Mouse (Mus musculus) CH12.LX (cell line): ENCODE data around the gene Capn2. TPM values are rescaled to one million over a fixed set of nuclear protein-coding genes. Genes with fewer than 3 reads are reported as not detected.

Experiments used
- DNase-seq: peaks from one replicate; pipeline ENCODE4 v3.0.0-alpha.2; 2013; ENCODE audit errors: extremely low read depth
- H3K27ac ChIP-seq: 2 replicates; pipeline ENCODE4 v1.5.1; 2012; ENCODE audit warnings: low read depth, mild to moderate bottlenecking, control low read depth, moderate library complexity; ENCODE audit not compliant: insufficient read depth
- H3K27me3 ChIP-seq: replicated peaks from 2 replicates; pipeline ENCODE3; 2012; ENCODE audit warnings: inconsistent platforms
- H3K36me3 ChIP-seq, 2 experiments: replicated peaks in 1 of 2; 2 replicates each; pipeline versions ENCODE3 to v1.6.1; 2012; ENCODE audit warnings: inconsistent platforms in 1 of 2, low read length in 1 of 2, mild to moderate bottlenecking in 1 of 2, mixed read lengths in 1 of 2, moderate library complexity in 1 of 2; ENCODE audit not compliant: control insufficient read depth in 1 of 2, insufficient read depth in 1 of 2
- H3K4me1 ChIP-seq, 2 experiments: 2 replicates each; pipeline ENCODE4 v1.6.1; 2012; ENCODE audit warnings: inconsistent platforms in 1 of 2, moderate library complexity in 1 of 2; ENCODE audit not compliant: insufficient read depth in 2 of 2, control insufficient read depth in 1 of 2
- H3K4me2 ChIP-seq: 2 replicates; pipeline ENCODE4 v1.6.1; 2012; ENCODE audit warnings: low read depth, mild to moderate bottlenecking, control low read depth; ENCODE audit not compliant: poor library complexity, insufficient read depth, severe bottlenecking
- H3K4me3 ChIP-seq, 3 experiments: fragments of 150-350 bp in 1 of 3; sonication (generic) in 1 of 3; replicated peaks in 1 of 3; 2 replicates each; pipeline versions ENCODE3 to v1.5.1; 2011 to 2012; ENCODE audit warnings: low read depth in 2 of 3, low read length in 2 of 3, mild to moderate bottlenecking in 2 of 3, moderate library complexity in 2 of 3, control low read depth in 1 of 3, improper control_type of control experiment in 1 of 3, inconsistent platforms in 1 of 3, mixed read lengths in 1 of 3; ENCODE audit not compliant: poor library complexity in 1 of 3
- H3K79me2 ChIP-seq: replicated peaks from 2 replicates; pipeline ENCODE4 v1.6.1; 2012; ENCODE audit warnings: mild to moderate bottlenecking, moderate library complexity; ENCODE audit not compliant: control insufficient read depth, poor library complexity, insufficient read depth, severe bottlenecking; ENCODE audit errors: extremely low read depth
- H3K9ac ChIP-seq: 2 replicates; pipeline ENCODE4 v1.6.1; 2012; ENCODE audit warnings: low read depth, mild to moderate bottlenecking, control low read depth, moderate library complexity; ENCODE audit not compliant: insufficient read depth
- H3K9me3 ChIP-seq: replicated peaks from 2 replicates; pipeline ENCODE3; 2012; ENCODE audit warnings: low read length, inconsistent platforms, mixed read lengths
- CHD1 ChIP-seq: IDR thresholded peaks from 2 replicates; pipeline ENCODE4 v1.6.1; 2012; ENCODE audit warnings: low read depth, low read length, improper control_type of control experiment, inconsistent platforms
- CTCF ChIP-seq, 2 experiments: IDR thresholded peaks in 1 of 2; conservative IDR thresholded peaks in 1 of 2; 2 replicates each; pipeline ENCODE4 v1.5.1; 2011 to 2012; ENCODE audit warnings: low read depth in 2 of 2, low read length in 2 of 2, improper control_type of control experiment in 1 of 2, inconsistent platforms in 1 of 2, mild to moderate bottlenecking in 1 of 2, moderate library complexity in 1 of 2
- ETS1 ChIP-seq: conservative IDR thresholded peaks from 2 replicates; pipeline ENCODE4 v1.6.1; 2012; ENCODE audit warnings: low read depth, mild to moderate bottlenecking, inconsistent platforms, low read length, improper control_type of control experiment, moderate library complexity
- HCFC1 ChIP-seq: IDR thresholded peaks from 2 replicates; pipeline ENCODE4 v1.6.1; 2012; ENCODE audit warnings: low read depth, mild to moderate bottlenecking, inconsistent platforms, low read length, improper control_type of control experiment
- IRF4 ChIP-seq: IDR thresholded peaks from 2 replicates; pipeline ENCODE4 v1.6.1; 2014; ENCODE audit warnings: low read depth, mild to moderate bottlenecking, inconsistent platforms, low read length, improper control_type of control experiment
- JUN ChIP-seq: IDR thresholded peaks from 2 replicates; pipeline ENCODE4 v1.6.1; 2011; ENCODE audit warnings: low read depth, mild to moderate bottlenecking, low read length, improper control_type of control experiment, moderate library complexity; ENCODE audit not compliant: insufficient read depth
- MAFK ChIP-seq: IDR thresholded peaks from 2 replicates; pipeline ENCODE4 v1.6.1; 2011; ENCODE audit warnings: low read length, improper control_type of control experiment; ENCODE audit not compliant: insufficient replicate concordance
- MEF2A ChIP-seq: IDR thresholded peaks from 2 replicates; pipeline ENCODE4 v1.6.1; 2014; ENCODE audit warnings: low read depth, mild to moderate bottlenecking, inconsistent platforms, low read length, improper control_type of control experiment, borderline replicate concordance
- NELFE ChIP-seq: IDR thresholded peaks from 2 replicates; pipeline ENCODE4 v1.6.1; 2011; ENCODE audit warnings: low read depth, low read length, improper control_type of control experiment
- NRF1 ChIP-seq: IDR thresholded peaks from 2 replicates; pipeline ENCODE4 v1.6.1; 2014; ENCODE audit warnings: low read depth, mild to moderate bottlenecking, inconsistent platforms, low read length, improper control_type of control experiment, moderate library complexity
- PAX5 ChIP-seq: IDR thresholded peaks from 2 replicates; pipeline ENCODE4 v1.6.1; 2012; ENCODE audit warnings: low read length, inconsistent platforms, mixed read lengths
- POLR2A ChIP-seq: IDR thresholded peaks from 2 replicates; pipeline ENCODE4 v1.6.1; 2011; ENCODE audit warnings: low read depth, mild to moderate bottlenecking, improper control_type of control experiment, low read length
- RAD21 ChIP-seq: IDR thresholded peaks from 2 replicates; pipeline ENCODE4 v1.6.1; 2011; ENCODE audit warnings: low read depth, mild to moderate bottlenecking, low read length, improper control_type of control experiment, moderate library complexity
- SMC3 ChIP-seq: IDR thresholded peaks from 2 replicates; pipeline ENCODE4 v1.6.1; 2011; ENCODE audit warnings: low read depth, low read length, improper control_type of control experiment
- UBTF ChIP-seq: IDR thresholded peaks from 2 replicates; pipeline ENCODE4 v1.6.1; 2012; ENCODE audit warnings: low read depth, mild to moderate bottlenecking, inconsistent platforms, low read length, improper control_type of control experiment, moderate library complexity
- ZNF384 ChIP-seq: IDR thresholded peaks from 2 replicates; pipeline ENCODE4 v1.6.1; 2012; ENCODE audit warnings: low read depth, low read length, improper control_type of control experiment, inconsistent platforms
- dilution Hi-C: fragments of 300-500 bp; cut with MboI; formaldehyde crosslinking; loops from 2 replicates; pipeline ENCODE4 v1.14.3; 2020; ENCODE audit warnings: low sequenced_read_pairs; ENCODE audit not compliant: extremely low pct_unique_long_range_greater_than_20kb, extremely low pct_ligation_motif_present
- in situ Hi-C: fragments of 300-500 bp; cut with MboI; formaldehyde crosslinking; loops from 3 replicates; pipeline ENCODE4 v1.14.3; 2019; ENCODE audit warnings: low sequenced_read_pairs, low pct_ligation_motif_present, low pct_unique_long_range_greater_than_20kb, mixed read lengths
- polyA plus RNA-seq: library from polyadenylated mRNA; unstranded; fragments of >175 nt; gene quantifications from 2 replicates; pipeline ENCODE4 v1.2.1, GENCODE M21; 2012; ENCODE audit warnings: low read depth; ENCODE audit not compliant: insufficient read length
- total RNA-seq, 2 experiments: library from RNA; depleted of rRNA; stranded (reverse); fragments of 300-350 nt in 1 of 2; fragments of >200 nt in 1 of 2; gene quantifications; 2 replicates each; pipeline ENCODE4 v1.2.3; 2012 to 2014

Gene Capn2
- total and polyA plus RNA-seq, 3 experiments: 10.9 to 28.1 (median 15.0) TPM

DNA sequence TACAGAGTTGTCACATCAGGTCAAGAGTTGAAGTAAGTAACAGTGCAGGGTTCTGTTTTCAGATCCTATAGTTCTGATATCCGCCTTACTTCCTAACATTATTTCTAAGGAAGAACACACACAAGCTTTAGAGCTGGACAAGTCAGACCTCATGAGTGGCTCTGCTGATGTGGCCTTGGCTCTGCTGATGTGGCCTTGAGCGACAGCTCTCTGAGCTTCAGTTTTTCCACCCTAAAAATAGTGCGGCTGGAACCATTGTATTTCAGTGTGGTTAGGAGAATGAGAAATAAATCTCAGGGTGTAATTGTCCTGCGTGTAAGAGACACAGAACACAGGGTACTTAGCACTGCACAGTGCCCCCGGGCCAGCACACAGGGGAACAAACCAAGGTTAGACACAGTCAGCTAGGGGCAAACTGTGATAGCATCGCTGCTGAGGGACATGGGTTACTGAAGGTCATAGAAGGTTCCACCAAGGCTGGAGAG lies 48.0 kb upstream of the Capn2 start:
- H3K4me2 ChIP-seq: no peak overlapping the region
- no peaks in the 10 kb centered on the region for H3K36me3 ChIP-seq
- in situ Hi-C loops: loop anchor here (25.0 kb wide), 2 partner anchors 222 to 697 kb away; no protein-coding TSS in a partner anchor
- H3K9me3 ChIP-seq: no peaks in the 10 kb centered on the region
- no peak overlapping the region for H3K9ac ChIP-seq
- H3K4me3 ChIP-seq: no peak overlapping the region
- DNase-seq: no peak
- H3K27me3 ChIP-seq: no peaks in the 10 kb centered on the region
- dilution Hi-C loops: no loop called here
- TF ChIP-seq ETS1 (no peak), IRF4 (no peak), UBTF (no peak), MEF2A (no peak), PAX5 (no peak), POLR2A (no peak), ZNF384 (no peak)
- no peaks in the 10 kb centered on the region for H3K79me2 ChIP-seq
- no peak overlapping the region for H3K27ac ChIP-seq
- 0 out of 4 replicates have a peak, but pooled peaks cover 2 to 3% of the 10 kb centered on the region in 2 experiments for H3K4me1 ChIP-seq

GRCm38 (mm10) chr1:182564408-182565120 lies 47.2 kb upstream of the Capn2 start, which contains the start of gene Capn8:
Gene Capn8, plus strand, starts transcription at chr1:182565007.
- dilution Hi-C loops (no loop called here), in situ Hi-C loops (loop anchor here (25.0 kb wide), 2 partner anchors 223 to 698 kb away; no protein-coding TSS in a partner anchor)
- peak; percentile 52 for DNase-seq
- no peak within 1 kb of the TSS for H3K9ac ChIP-seq
- H3K36me3 ChIP-seq: no peaks in the 10 kb centered on the region
- TF ChIP-seq CHD1 (no peak), SMC3 (peak; percentile 28), NELFE (no peak), UBTF (no peak), POLR2A (no peak), MAFK (no peak), JUN (no peak), MEF2A (no peak), ETS1 (no peak), NRF1 (no peak), RAD21 (peak; percentile 44), HCFC1 (no peak), CTCF (conservative IDR thresholded peaks at IDR 0.05 in 1 of 2, IDR thresholded peaks at IDR 0.05 in 1 of 2; ENCODE audit: low read depth in 2 of 2, low read length in 2 of 2) (peak; percentile 14 to 61; a peak in 2 of 4 replicates)
- H3K9me3 ChIP-seq: no peaks in the 10 kb centered on the region
- H3K27ac ChIP-seq: no peak within 1 kb of the TSS
- no peaks in the 10 kb centered on the region for H3K79me2 ChIP-seq
- H3K4me3 ChIP-seq: no peak within 1 kb of the TSS
- H3K27me3 ChIP-seq: no peaks in the 10 kb centered on the region
- H3K4me1 ChIP-seq: 0 out of 4 replicates have a peak, but pooled peaks cover 2 to 3% of the 10 kb centered on the region in 2 experiments
- H3K4me2 ChIP-seq: no peak within 1 kb of the TSS
